ENCODE assay signal across 8 mouse cellular contexts in genomic region chr10:59969821-59970449, GRCm38 (mm10). TPM values are rescaled to one million over a fixed set of nuclear protein-coding genes. Genes with fewer than 3 reads are reported as not detected.
DNase-seq lines count a peak whose midpoint lies in the region; ATAC-seq and TF ChIP-seq lines count a peak whose summit lies in the region.

No protein-coding gene starts in this region.

- peak; percentile 44 to 48 for DNase-seq in B cell, adult 2 months
- DNase-seq in adrenal gland, postnatal 4 days (ENCODE audit: low spot score in 2 of 2), result peak; percentile 24 to 57
- peak; percentile 86 for DNase-seq in embryonic facial prominence, embryonic 14.5 days (ENCODE audit: low spot score)
- peak; percentile 41 to 56 (median 47) for DNase-seq in liver, embryonic 14.5 days (ENCODE audit: low read depth in 3 of 3, low spot score in 3 of 3)
- peak; percentile 74 for DNase-seq in naive thymus-derived CD4-positive, alpha-beta T cell, adult 2 months (ENCODE audit: low read depth)
- DNase-seq in thymus, postnatal 0 days (ENCODE audit: low spot score), result peak; percentile 85

- no peaks in the 10 kb centered on the region for H3K36me3 ChIP-seq in embryonic facial prominence, embryonic 14.5 days (ENCODE audit: control insufficient read depth, insufficient read depth, low read length)
- no peaks in the 10 kb centered on the region for H3K36me3 ChIP-seq in heart, embryonic 11.5 days (ENCODE audit: control insufficient read depth, insufficient read depth, low read length)
- H3K36me3 ChIP-seq in kidney, embryonic 14.5 days (ENCODE audit: control insufficient read depth, insufficient read depth, low read length), result no peaks in the 10 kb centered on the region
- H3K36me3 ChIP-seq in liver, embryonic 14.5 days (replicated peaks; ENCODE audit: control insufficient read depth, insufficient read depth, low read depth), result no peaks in the 10 kb centered on the region

- H3K4me1 ChIP-seq in embryonic facial prominence, embryonic 14.5 days (ENCODE audit: control insufficient read depth, insufficient read depth, low read length), result peaks cover 52% of the 10 kb centered on the region
- H3K4me1 ChIP-seq in heart, embryonic 11.5 days (ENCODE audit: control insufficient read depth, insufficient read depth, low read length), result peaks cover 25% of the 10 kb centered on the region
- H3K4me1 ChIP-seq in kidney, embryonic 14.5 days (ENCODE audit: control insufficient read depth, insufficient read depth, low read length), result peaks cover 29% of the 10 kb centered on the region
- H3K4me1 ChIP-seq in liver, embryonic 14.5 days (replicated peaks; ENCODE audit: control insufficient read depth in 2 of 2, insufficient read depth in 2 of 2, low read length in 1 of 2), result peaks cover 0 to 21% of the 10 kb centered on the region in 2 experiments

- ATAC-seq in embryonic facial prominence, embryonic 14.5 days (ENCODE audit: low read depth), result peak; percentile 62
- ATAC-seq in heart, embryonic 11.5 days (replicated peaks; ENCODE audit: insufficient number of reproducible peaks, low FRiP score, low TSS enrichment), result peak; percentile 19
- ATAC-seq in kidney, embryonic 14.5 days (ENCODE audit: low FRiP score, low TSS enrichment), result peak; percentile 15; the same call in 1 of the 2 replicates
- peak; percentile 84 for ATAC-seq in liver, embryonic 14.5 days (ENCODE audit: insufficient read depth)

- TF ChIP-seq CTCF in liver, embryonic 14.5 days (IDR thresholded peaks at IDR 0.05; ENCODE audit: low read depth), result no peak

- peak; percentile 67 for TF ChIP-seq EP300 in liver, embryonic 14.5 days (IDR thresholded peaks at IDR 0.05; ENCODE audit: low read depth)

- H3K4me2 ChIP-seq in embryonic facial prominence, embryonic 14.5 days (ENCODE audit: low read depth, low read length), result peak overlapping the region; percentile 70
- peak overlapping the region; percentile 75 for H3K4me2 ChIP-seq in heart, embryonic 11.5 days
- H3K4me2 ChIP-seq in kidney, embryonic 14.5 days (replicated peaks; ENCODE audit: low read depth, low read length), result peak overlapping the region; percentile 78
- H3K4me2 ChIP-seq in liver, embryonic 14.5 days (ENCODE audit: low read depth), result peak overlapping the region; percentile 71

- no peaks in the 10 kb centered on the region for H3K27me3 ChIP-seq in embryonic facial prominence, embryonic 14.5 days (replicated peaks; ENCODE audit: control insufficient read depth, insufficient read depth, low read length)
- 0 out of 2 replicates have a peak, but pooled peaks cover 2% of the 10 kb centered on the region for H3K27me3 ChIP-seq in heart, embryonic 11.5 days (ENCODE audit: control insufficient read depth, insufficient read depth, low read length)
- no peaks in the 10 kb centered on the region for H3K27me3 ChIP-seq in kidney, embryonic 14.5 days (ENCODE audit: control insufficient read depth, insufficient read depth, low read length)
- H3K27me3 ChIP-seq in liver, embryonic 14.5 days (ENCODE audit: control insufficient read depth, insufficient read depth, low read length), result no peaks in the 10 kb centered on the region; the same call in none of the 2 replicates

- WGBS in embryonic facial prominence, embryonic 14.5 days, result 1% methylated on average over 24 of the region's 25 CpGs
- WGBS in heart, embryonic 11.5 days (ENCODE audit: insufficient replicate concordance), result under 1% methylated on average over 25 of the region's 25 CpGs
- 1% methylated on average over 25 of the region's 25 CpGs for WGBS in kidney, embryonic 14.5 days
- WGBS in liver, embryonic 14.5 days (ENCODE audit: insufficient replicate concordance), result under 1% methylated on average over 25 of the region's 25 CpGs

- H3K9ac ChIP-seq in embryonic facial prominence, embryonic 14.5 days (ENCODE audit: low read depth, low read length), result peak overlapping the region; percentile 81
- H3K9ac ChIP-seq in heart, embryonic 11.5 days (ENCODE audit: low read depth, low read length), result peak overlapping the region; percentile 76
- peak overlapping the region; percentile 70 for H3K9ac ChIP-seq in kidney, embryonic 14.5 days (ENCODE audit: low read depth, low read length)
- peak overlapping the region; percentile 23; the same call in 1 of the 2 replicates for H3K9ac ChIP-seq in liver, embryonic 14.5 days (replicated peaks)

- peak overlapping the region; percentile 88 for H3K27ac ChIP-seq in embryonic facial prominence, embryonic 14.5 days (replicated peaks; ENCODE audit: low read depth, low read length)
- H3K27ac ChIP-seq in heart, embryonic 11.5 days (ENCODE audit: low read depth, low read length), result peak overlapping the region; percentile 83
- peak overlapping the region; percentile 74 for H3K27ac ChIP-seq in kidney, embryonic 14.5 days (ENCODE audit: low read depth, low read length)
- H3K27ac ChIP-seq in liver, embryonic 14.5 days, result no peak overlapping the region

- H3K4me3 ChIP-seq in embryonic facial prominence, embryonic 14.5 days (ENCODE audit: low read depth, low read length), result peak overlapping the region; percentile 53
- H3K4me3 ChIP-seq in heart, embryonic 11.5 days (ENCODE audit: low read depth, low read length), result peak overlapping the region; percentile 49
- peak overlapping the region; percentile 53 for H3K4me3 ChIP-seq in kidney, embryonic 14.5 days (ENCODE audit: low read length)
- H3K4me3 ChIP-seq in liver, embryonic 14.5 days (ENCODE audit: insufficient read depth in 1 of 2, low read depth in 2 of 2, low read length in 2 of 2), result peak overlapping the region; percentile 39 to 63

- H3K9me3 ChIP-seq in embryonic facial prominence, embryonic 14.5 days (ENCODE audit: control insufficient read depth, low read length), result no peaks in the 10 kb centered on the region
- H3K9me3 ChIP-seq in heart, embryonic 11.5 days (replicated peaks; ENCODE audit: control insufficient read depth, low read length), result no peaks in the 10 kb centered on the region
- H3K9me3 ChIP-seq in kidney, embryonic 14.5 days (ENCODE audit: control insufficient read depth, low read length), result no peaks in the 10 kb centered on the region
- no peaks in the 10 kb centered on the region for H3K9me3 ChIP-seq in liver, embryonic 14.5 days (ENCODE audit: control insufficient read depth, low read length)

RNA-seq across cellular contexts. Expression of gene Ddit4, which starts 18.3 kb away (rescaled TPM):
- 10 to 100 TPM; 59.7 to 80.6 TPM for total RNA-seq in adrenal gland, postnatal 4 days (2021)
- polyA plus RNA-seq in embryonic facial prominence, embryonic 14.5 days (2014; fragmentation: Nextera tagmentation; extraction: Ambion mirVana), result 8.7 and 9.2 TPM in 2 replicates
- 1.9 and 3.4 TPM in 2 replicates for polyA plus RNA-seq in heart, embryonic 11.5 days (2014; fragmentation: Nextera tagmentation; extraction: Ambion mirVana)
- polyA plus RNA-seq in kidney, embryonic 14.5 days (2014; fragmentation: Nextera tagmentation; extraction: Ambion mirVana), result 1.8 and 2.9 TPM in 2 replicates
- polyA plus RNA-seq in liver, embryonic 14.5 days (2012; rRNA removed), result 2.5 and 3.3 TPM in 2 replicates
- 0.20 and 0.39 TPM in 2 replicates for polyA plus RNA-seq in liver, embryonic 14.5 days (2014; fragmentation: Nextera tagmentation; extraction: Ambion mirVana)
- 50.6 and 54.7 TPM in 2 replicates for polyA plus RNA-seq in thymus, postnatal 0 days (2015; fragmentation: Nextera tagmentation; extraction: Ambion mirVana)

RNA-seq across cellular contexts. Expression of gene Ascc1, which starts 32.7 kb away (rescaled TPM):
- total RNA-seq in adrenal gland, postnatal 4 days (2021), result 10 to 100 TPM; 35.7 to 38.0 TPM
- polyA plus RNA-seq in embryonic facial prominence, embryonic 14.5 days (2014; fragmentation: Nextera tagmentation; extraction: Ambion mirVana), result 36.5 and 37.8 TPM in 2 replicates
- 34.5 and 36.2 TPM in 2 replicates for polyA plus RNA-seq in heart, embryonic 11.5 days (2014; fragmentation: Nextera tagmentation; extraction: Ambion mirVana)
- 45.8 and 47.4 TPM in 2 replicates for polyA plus RNA-seq in kidney, embryonic 14.5 days (2014; fragmentation: Nextera tagmentation; extraction: Ambion mirVana)
- polyA plus RNA-seq in liver, embryonic 14.5 days (2012; rRNA removed), result 6.7 and 10.7 TPM in 2 replicates
- polyA plus RNA-seq in liver, embryonic 14.5 days (2014; fragmentation: Nextera tagmentation; extraction: Ambion mirVana), result 15.7 and 16.8 TPM in 2 replicates
- polyA plus RNA-seq in thymus, postnatal 0 days (2015; fragmentation: Nextera tagmentation; extraction: Ambion mirVana), result 38.5 and 43.2 TPM in 2 replicates

RNA-seq across cellular contexts. Expression of gene Anapc16, which starts 33.0 kb away (rescaled TPM):
- 10 to 100 TPM; 82.2 to 88.4 TPM for total RNA-seq in adrenal gland, postnatal 4 days (2021)
- polyA plus RNA-seq in embryonic facial prominence, embryonic 14.5 days (2014; fragmentation: Nextera tagmentation; extraction: Ambion mirVana), result 96.2 and 101 TPM in 2 replicates
- 70.6 and 84.1 TPM in 2 replicates for polyA plus RNA-seq in heart, embryonic 11.5 days (2014; fragmentation: Nextera tagmentation; extraction: Ambion mirVana)
- polyA plus RNA-seq in kidney, embryonic 14.5 days (2014; fragmentation: Nextera tagmentation; extraction: Ambion mirVana), result 106 and 108 TPM in 2 replicates
- 26.6 and 29.9 TPM in 2 replicates for polyA plus RNA-seq in liver, embryonic 14.5 days (2012; rRNA removed)
- 38.9 and 39.7 TPM in 2 replicates for polyA plus RNA-seq in liver, embryonic 14.5 days (2014; fragmentation: Nextera tagmentation; extraction: Ambion mirVana)
- polyA plus RNA-seq in thymus, postnatal 0 days (2015; fragmentation: Nextera tagmentation; extraction: Ambion mirVana), result 139 and 168 TPM in 2 replicates

Comparison
In these comparisons a context has a peak if more than half of its experiments do, and no peak if none do; other contexts are left out.
1. ATAC-seq: peak in every context shown above with its lines; median percentile 84 in liver, embryonic 14.5 days; 62 in embryonic facial prominence, embryonic 14.5 days; 19 in heart, embryonic 11.5 days; 15 in kidney, embryonic 14.5 days.
2. H3K9ac ChIP-seq: peak in every context shown above with its lines; median percentile 81 in embryonic facial prominence, embryonic 14.5 days; 76 in heart, embryonic 11.5 days; 70 in kidney, embryonic 14.5 days; 23 in liver, embryonic 14.5 days.